Mouse (Mus musculus) embryo, embryonic 10 days (tissue): ENCODE measurements around the gene Golga2.
"Not testable (repeated sequence)": the region's sequence is repeated elsewhere in the genome, so short reads cannot be mapped to it uniquely, and the experiment has no call there.

Source experiments
- DNase-seq: peaks from one replicate; pipeline ENCODE4 v3.0.0-alpha.2; 2015; ENCODE audit warnings: low spot score

The Golga2 gene

DNA sequence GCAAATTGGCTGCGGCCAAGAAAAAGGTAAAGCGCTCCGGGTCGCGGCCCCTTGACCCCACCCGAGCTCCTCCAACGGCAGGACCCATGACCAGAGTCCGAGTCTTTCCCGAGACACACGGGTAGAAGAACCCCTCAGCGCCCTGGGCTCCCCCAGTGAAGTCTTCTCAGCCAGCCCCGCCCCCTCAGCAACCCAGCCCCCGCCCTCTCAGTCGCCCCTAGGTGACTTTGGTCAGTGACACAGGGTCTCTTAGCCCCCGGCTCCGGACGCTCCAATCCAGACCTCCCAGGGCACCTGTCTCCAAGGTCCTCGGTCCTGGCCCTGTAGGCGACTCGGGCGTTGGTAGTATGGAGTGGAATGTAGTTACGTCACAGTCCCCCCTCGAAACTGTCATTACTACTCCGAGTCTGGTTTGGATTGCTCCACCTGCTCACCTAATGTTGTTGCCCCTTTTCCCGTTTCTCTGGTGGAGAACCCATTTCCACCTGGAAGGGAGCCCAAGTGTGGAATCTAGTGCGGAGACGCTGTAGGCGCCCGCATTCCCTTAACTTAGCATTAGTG is 1.3 kb downstream of the Golga2 start:
- peak; percentile 57 for DNase-seq

DNA sequence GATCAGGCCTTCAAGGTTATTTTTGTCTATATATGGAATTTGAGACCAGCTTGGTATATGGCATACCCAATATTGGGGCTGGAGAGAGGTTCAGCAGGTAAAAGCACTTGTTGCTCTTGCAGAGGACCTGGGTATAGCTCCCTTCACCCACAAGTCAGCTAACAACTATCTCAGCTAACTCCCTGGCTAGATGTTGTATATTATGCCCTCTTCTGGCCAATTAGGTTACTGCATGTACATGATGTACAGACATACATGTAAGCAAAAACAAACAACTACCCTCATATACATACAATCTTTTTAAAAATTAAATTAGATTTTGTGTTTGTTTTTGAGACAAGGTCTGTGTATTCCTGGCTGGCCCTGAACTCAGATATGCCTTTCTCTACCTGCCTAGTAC is 2.4 kb downstream of the Golga2 start:
- peak; percentile 75 for DNase-seq

DNA sequence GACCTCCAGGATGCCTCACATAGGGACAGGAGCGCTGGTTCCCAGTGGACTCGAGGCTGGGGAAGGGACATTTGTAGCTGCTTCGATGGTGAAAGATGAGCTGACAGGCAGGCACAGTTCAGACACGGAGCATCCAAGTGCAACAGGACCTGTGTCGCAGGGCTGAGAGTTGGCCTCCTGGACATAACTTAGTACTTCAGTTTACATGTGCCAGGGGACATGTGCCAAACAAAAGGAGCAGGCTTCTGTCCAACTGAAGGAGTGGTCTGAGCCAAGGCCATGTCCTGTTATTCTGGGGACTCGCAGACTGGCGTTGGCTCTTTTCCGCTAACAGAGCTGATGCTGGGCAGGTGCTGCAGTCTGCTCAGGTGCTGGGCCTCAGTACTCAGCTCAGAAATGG is 7.2 kb downstream of the Golga2 start:
- DNase-seq: no peak

DNA sequence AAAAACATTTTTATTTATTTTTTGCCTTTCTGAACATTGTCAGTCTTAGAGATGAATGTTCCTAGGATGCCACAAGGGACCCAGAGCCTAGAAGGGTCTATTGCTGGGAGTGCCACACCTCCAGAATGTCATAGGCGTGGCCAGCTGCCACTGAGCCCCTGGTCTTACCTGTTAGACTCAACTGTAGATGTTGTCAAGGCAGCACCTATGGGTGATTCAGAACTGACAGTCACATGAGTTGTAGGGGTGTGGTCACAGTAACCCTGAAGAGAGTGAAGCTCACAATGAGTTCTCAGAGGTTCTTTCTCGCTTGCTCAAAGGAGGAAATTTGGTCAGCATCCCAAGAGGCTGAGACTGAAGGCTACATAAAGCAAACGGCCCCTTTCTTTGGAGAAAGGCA is 8.1 kb downstream of the Golga2 start:
- DNase-seq: no peak

DNA sequence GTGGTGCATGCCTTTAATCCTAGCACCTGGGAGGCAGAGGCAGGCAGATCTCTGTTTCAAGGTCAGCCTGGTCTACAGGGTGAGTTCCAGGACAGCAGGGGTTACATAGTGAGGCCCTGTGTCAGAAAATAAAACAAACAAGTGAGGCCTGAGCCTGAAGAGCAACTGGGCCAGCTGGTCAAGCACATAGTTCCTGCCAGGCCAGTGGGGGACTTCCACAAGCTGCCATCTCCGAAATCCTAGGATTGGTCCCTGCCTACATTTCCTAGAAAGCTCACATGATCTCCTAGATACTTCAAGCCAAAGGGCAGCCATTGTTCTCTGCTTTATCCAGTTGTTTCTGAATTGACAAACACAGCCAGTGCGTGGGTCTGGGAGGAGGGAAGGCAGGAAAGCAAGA is 8.7 kb downstream of the Golga2 start:
- not testable (repeated sequence) for DNase-seq

DNA sequence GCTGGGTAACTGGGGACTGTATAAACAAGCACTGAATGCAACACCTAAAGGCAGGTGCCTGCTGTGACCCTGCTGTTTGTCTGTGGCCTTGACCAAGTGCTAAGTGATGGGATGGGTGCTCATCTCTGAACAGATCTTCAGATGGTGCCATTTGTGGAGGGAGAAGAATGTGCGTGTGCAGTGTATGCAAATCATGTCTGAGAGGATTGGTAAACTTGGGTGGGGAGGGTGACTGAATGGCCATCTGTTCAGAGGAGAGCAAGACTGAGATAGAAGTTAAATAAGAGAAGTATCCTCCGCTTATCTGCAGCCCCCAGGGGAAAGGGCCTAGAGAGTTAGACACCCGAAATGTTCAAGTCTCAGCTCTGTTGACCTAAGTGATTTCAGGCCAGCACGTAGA is 12.3 kb downstream of the Golga2 start:
- DNase-seq: no peak

DNA sequence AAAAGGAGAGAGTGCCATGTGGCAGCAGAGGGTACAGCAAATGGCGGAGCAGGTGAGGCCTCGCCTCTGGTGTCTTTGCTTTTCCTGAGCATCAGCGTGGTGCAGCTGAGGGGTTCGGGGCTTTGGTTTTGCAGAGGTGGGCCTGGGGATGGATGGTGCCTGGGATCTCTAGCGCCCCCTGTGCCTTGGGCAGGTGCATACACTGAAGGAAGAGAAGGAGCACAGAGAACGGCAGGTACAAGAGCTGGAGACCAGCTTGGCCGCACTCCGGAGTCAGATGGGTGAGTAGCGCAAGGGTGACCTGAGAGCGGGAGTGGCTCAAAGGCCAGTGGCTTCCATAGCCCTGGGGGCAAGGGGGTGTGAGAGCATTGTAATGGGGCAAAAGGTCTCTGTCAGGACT is 15.8 kb downstream of the Golga2 start:
- no peak for DNase-seq

DNA sequence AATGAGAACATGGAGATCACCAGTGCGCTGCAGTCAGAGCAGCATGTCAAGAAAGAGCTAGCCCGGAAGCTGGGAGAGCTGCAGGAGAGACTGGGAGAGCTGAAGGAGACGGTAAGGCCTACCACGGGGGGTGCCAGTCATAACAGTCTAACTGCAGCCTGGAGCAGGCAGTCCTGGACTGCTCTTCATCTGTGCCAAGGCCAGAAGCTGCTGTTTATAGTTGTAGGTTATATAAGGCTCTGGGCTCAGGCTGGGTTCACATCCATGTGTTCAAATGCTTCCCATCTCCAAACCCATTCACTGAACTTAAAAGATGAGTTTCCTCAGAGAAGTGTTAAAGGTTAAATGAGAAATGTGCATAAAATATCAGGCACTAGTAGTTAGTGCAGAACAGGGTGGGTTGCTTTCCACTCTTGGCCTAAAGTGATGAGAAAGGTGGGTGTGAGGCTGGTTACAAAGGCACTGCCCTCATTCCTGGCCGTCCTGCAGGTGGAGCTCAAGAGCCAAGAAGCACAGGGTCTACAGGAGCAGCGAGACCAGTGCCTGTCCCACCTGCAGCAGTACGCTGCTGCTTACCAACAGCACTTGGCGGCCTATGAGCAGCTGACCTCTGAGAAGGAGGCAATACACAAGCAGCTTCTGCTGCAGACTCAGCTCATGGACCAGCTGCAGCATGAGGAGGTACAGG is 17.1 kb downstream of the Golga2 start:
- peak; percentile 85 for DNase-seq

DNA sequence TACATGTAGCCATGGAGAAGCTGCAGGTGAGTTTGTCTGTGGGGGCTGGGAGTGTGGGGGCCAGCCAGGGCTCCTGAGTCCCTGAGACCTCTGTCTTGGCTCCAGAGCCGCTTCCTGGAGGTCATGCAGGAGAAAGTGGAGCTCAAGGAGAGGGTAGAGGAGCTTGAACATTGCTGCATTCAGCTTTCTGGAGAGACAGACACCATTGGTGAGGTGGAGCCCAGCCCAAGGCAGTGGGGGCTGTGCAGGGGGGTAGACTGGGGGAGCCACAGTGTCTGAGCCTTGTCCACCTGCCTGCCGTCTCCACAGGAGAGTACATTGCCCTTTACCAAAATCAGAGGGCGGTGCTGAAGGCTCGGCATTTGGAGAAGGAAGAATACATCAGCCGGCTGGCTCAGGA is 18.5 kb downstream of the Golga2 start:
- DNase-seq: no peak

DNA sequence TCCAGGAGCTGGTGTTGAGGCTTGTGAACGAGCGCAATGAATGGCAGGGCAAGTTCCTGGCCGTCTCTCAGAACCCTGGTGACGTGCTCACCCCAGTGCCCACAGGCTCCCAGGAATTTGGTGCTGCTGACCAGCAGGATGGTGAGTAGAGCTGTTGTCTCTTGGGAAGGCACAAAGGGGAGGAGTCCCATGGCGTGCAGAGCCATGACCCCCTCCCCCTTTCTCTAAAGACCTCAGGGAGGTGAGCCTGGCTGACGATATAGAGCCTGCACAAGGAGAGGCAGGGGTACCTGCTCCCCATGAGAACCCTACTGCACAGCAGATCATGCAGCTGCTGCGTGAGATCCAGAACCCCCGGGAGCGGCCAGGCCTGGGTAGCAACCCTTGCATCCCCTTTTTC is 19.0 kb downstream of the Golga2 start:
- no peak for DNase-seq

DNA sequence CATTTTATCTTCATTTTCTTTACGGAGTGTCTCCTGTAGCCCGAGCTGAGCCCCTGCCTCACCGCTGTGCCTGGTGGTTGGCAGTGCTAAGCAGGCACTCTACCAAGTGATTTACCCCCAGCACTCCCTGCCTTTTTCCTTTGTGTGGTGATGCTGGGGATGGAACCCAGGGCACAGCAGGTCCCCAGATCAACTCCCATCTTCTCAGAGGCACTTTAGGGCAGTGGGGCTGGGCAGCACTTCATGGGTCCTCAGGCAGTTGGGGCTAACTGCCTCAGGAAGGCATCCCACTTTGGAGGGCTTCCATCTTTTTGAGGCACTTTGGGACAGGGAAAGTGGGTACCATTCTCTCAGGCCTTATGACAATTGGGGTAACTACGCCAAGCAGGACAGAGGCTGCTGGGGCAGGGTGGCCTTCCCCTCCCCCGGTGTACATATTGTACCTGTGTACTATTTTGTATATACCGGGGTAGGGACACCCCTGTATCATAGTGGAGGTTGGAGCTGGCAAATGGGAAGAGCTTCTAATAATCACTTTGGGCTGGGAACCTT is 20.1 kb downstream of the Golga2 start:
- no peak for DNase-seq

DNA sequence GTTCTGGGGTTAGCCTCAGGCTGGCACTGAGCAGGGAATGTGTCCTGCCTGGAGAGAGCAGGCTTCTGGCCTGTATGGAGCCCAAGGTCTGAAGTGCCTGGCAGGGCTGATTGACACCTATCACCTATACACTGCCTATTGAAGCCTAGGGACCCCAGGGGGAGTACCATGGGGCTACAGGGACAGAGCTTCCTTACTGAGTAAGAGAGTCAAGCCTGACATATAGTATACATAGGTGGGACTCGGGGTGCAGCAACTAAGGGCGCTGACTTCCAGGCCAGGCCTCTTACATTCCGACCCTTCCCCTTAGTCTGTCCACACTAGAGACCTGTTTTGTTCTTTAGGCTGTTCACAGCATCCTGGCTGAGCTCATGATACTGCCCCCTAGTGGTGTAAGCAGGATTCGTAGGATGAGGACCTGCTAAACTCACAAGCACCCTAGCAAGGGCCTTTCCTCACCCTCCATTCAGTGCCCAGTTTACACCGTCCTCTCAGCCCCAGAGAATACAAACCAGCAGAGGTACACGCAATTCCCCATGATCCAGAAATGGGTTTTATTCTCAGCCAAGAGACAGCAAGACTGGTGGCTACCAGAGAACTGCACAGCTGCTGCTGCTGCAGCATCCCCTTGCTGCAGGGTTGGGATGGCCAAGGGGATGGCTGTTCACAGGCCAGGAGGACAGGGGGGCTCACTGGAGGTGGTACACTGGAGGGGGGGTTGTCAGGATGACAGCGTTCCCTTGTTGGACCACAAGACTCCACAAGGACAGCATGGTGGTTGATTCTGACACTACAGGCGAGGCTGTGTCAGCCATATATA is 21.0 kb downstream of the Golga2 start:
- peak; percentile 85 for DNase-seq

DNA sequence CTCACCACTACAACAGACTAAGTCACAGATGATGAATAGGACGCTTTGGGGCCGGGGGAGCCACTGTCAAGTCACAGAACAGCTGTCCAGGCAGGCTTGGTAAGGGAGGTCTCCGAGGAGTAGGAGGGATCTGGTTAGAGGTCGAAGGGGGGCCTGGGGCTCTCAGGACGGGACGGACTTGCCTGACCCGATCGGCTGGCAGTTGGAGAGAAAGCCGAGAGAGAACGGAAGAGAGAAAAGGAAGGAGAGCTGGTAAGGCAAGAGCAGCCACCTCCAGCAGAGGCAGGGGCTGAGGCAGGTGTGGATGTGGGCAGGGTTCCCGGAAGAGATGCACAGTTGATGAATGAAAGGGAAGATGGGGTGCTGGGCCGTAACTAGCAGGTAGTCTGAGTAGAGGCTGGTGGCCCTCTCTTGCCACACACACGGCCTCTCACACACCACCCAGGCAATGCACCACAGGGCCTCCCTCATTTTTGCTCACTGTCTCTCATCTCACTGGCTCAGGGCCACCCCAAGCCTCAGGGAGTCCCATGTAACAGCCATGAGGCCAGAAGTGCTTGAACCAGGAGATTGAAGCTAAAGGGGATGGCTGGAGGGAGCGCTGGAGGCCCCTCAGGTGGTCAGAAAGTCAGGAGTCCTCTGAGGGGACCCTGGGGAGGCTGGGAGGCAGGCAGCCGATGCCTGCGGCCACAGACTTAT is 21.8 kb downstream of the Golga2 start:
- no peak for DNase-seq

DNA sequence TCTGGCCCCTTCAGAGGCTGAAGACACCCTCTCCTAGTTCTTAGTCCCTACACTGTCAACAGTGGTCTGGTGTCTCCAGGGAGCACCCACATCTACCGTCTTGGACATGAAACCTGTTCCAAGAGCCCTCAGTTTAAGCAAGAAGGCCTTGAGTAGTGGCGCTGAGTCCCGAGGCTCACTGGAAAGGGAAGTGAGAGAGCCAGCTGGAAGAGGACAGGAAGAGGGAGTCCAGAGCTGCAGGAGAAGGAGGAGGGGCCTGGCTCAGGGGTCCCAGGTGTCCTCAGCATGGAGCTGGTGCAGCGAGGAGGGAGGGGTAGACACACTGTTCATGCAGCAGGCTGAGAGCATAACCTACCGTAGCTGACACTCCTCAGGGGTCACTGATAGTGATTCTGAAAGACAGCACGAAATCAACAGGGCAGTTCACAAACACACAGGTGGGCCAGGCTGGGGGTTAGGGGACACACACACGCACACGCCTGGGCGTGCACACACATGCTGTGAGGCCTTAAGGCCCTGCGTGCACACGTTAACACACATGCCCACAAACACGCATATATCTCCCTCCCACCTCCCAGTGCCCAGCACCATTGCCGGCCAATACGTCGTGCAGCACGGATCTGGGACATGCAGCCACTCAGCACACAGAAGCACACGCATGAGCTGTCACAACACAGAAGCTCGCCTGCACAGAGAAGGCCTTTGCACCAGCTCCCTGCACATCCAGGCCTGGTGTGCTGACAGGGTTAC is 23.1 kb downstream of the Golga2 start:
- no peak for DNase-seq

DNA sequence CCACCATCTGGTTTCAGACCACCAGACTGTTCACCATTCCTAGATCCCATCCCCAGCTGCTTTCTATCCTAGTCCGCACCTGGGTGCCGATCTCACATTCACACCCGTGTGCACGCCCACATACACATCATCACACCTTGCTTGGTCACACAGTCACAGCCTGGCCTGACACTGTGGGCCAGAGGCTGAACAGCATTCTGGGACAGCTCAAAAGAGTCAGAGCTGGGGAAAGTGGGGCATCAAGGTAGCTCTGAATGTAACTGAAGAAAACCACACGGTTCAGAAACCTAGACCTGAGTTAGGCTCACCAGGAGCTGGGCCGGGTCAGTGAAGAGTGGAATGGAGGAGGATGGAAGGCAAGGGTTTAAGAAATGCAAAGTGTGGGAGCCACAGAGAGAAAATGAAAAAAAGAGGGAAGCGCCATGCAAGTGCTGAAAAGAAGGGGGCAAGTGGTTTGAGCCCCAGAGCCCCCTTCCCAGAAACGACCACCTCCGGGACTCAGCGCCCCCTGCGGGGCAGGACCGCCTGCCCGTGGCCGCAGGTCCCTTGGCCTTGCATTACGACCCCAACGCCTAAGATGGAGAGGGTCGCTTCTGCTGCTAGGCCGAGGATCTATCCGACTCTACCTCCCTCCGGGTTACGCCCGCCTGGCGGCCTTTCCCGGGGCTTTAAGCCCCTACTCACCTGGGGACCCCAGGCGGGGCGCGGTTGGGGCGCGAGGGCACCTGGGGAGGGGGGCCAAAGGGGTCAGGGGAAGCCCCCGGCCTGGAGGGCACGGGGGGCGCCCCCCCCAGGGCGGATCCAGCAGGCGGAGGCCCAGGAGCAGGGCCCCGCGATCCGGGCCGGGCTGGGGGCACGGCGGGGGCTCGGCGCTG is 24.5 kb downstream of the Golga2 start:
- no peak for DNase-seq

DNA sequence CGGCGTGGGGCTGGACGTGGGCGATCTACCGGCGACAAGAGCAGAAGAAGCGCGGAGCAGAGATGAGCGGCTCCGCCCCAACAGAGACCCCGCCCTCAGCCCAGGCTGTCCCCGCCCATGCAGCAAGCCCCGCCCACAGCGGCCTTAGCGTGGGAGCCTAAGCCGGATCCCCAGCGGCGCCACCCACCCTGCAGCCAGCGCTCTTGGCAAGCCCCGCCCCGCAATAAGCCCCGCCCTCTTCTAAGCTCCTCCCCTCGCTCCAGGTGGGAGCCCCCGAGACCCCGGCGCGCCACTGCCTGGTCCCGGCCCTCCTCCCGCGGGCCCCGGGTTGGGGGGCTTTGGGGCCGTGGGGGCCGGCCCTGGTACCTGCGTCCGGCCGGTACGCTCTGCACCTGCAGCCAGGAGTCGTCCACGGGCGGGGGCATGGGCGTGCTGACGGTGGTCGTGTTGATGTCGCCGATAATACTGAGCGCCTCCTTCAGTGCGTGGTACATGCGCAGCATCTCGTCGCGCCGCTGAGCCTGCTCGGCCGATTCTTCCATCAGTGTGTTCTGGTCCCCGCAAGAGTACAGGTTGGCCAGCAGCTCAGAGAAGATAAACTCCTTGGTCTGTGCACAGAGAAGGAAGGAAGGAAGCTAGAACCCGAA is 25.3 kb downstream of the Golga2 start:
- DNase-seq: peak; percentile 94

DNA sequence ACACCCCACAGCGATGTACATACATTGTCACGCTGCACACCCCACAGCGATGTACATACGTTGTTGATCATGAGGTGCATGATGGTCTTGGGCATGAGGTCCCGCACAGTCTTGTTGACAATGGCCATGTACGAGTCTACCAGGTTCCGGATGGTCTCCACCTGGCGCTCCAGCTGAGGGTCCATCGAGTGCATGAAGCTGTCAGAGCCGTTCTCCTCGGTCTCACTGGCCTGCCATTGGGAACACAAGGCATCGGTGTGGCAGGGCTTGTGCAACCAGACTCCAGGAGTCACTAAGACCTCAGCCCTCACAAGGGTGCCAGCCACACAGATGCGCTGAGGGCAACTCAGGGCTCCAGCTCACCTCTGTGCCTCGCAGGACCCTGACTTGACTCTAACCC is 27.6 kb downstream of the Golga2 start:
- no peak for DNase-seq

DNA sequence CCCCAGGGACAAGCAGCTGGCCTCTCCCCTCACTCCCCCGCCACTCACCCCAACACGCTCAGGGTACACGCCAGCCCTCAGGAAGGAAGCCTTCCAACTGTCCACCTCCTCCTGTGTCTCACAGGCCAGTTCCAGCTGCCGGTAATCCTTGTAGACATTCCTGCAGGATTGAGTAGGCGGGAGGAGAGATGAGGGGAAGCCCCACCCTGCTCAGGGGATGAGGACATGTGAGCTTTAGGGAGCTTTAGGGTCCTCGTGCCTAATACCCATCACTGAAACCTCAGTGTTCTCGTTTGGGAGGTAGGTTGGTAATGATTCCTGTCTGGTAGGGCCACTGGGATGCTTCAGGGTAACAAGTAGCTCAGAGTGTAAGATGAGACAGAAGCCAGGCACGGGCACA is 28.6 kb downstream of the Golga2 start:
- DNase-seq: peak; percentile 59

DNA sequence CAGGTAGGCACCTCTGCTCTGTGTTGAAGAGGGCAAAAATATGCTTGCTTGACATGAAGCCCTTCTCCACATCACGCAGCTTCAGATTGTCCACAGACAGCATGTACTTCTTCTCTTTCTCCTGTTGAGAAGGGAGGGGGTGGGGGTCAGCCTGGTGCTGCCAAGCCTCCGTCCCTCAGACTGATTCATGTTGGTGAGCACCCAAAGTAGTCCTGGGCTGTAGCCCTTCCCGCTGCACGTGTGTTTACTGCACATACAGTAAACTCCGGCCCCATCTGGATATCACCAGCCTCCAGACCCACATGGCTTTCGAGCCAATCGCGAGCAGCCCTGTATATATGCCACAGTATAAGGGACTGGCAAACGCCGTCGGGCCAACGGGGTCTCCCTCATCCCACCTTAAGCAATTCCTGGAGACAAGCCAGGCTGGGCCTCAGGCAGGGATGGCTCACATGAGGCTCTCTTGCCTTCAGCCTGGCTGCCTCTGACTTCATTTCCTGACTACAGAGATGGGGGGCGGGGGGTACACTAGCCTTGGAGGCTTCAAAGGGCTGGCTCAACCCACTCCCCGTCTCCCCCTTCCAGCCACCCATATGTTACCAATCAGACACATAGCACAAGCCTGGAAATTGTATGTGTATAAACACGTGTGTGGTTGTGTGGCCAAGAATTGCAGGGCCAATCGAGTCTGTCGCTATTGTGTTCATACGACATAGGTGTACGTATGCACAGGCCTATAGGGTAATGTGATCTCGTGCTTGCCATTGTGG is 29.9 kb downstream of the Golga2 start:
- peak; percentile 56 for DNase-seq
